Mouse (Mus musculus): Measurements from ENCODE around the gene Fgd2. TPM values are rescaled to one million over a fixed set of nuclear protein-coding genes. Genes with fewer than 3 reads are reported as not detected.

The Fgd2 gene
- total and polyA plus RNA-seq, 2 experiments, result 7.6 to 8.8 TPM

GRCm38 (mm10) chr17:29411821-29412425, 51.2 kb downstream of the Fgd2 start:
- DNase-seq (ENCODE audit: extremely low read depth, low read depth, low spot score), result no peak
- no peak overlapping the region for H3K27ac ChIP-seq (replicated peaks; ENCODE audit: insufficient read depth, low read depth, low read length)
- no peaks in the 10 kb centered on the region for H3K36me3 ChIP-seq (ENCODE audit: control insufficient read depth, insufficient read depth, low read length)
- H3K9ac ChIP-seq (ENCODE audit: low read depth, low read length), result no peak overlapping the region
- peaks cover 28% of the 10 kb centered on the region for H3K4me1 ChIP-seq (ENCODE audit: control insufficient read depth, insufficient read depth, low read length)
- H3K27me3 ChIP-seq (ENCODE audit: control insufficient read depth, insufficient read depth, low read length), result no peaks in the 10 kb centered on the region
- no peak overlapping the region for H3K4me3 ChIP-seq (ENCODE audit: insufficient read depth, low read depth, low read length)
- 82% methylated on average over 8 of the region's 8 CpGs for WGBS
- H3K79me2 ChIP-seq (ENCODE audit: control insufficient read depth, insufficient read depth, low read length), result no peaks in the 10 kb centered on the region
- no peak for TF ChIP-seq POLR2A (IDR thresholded peaks at IDR 0.05; ENCODE audit: extremely low read depth, insufficient read depth, low read length)
- TF ChIP-seq CTCF (IDR thresholded peaks at IDR 0.05; ENCODE audit: low read depth, low read length), result no peak

DNA sequence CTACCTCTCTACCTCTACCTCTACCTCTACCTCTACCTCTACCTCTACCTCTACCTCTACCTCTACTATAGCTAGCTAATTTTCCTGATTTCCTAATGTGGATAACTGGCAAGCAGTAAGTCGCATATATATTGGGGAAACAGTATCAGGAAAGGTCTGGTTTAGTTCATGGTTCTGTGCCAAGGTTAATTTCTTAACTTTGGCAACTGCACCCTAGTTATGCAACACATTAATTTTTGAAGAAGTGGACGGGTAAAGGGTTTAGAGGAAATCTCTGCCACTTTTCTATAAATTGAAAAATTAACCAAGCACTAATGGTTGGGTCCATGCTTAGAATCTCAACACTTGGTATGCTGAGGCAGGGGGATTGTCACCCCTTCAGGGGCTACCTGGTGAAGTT, 53.9 kb downstream of the Fgd2 start:
- Histone ChIP-seq H3K9ac (ENCODE audit: low read depth, low read length) (no peak overlapping the region), H3K4me1 (ENCODE audit: control insufficient read depth, insufficient read depth, low read length) (peaks cover 33% of the 10 kb centered on the region), H3K79me2 (ENCODE audit: control insufficient read depth, insufficient read depth, low read length) (no peaks in the 10 kb centered on the region), H3K36me3 (ENCODE audit: control insufficient read depth, insufficient read depth, low read length) (no peaks in the 10 kb centered on the region), H3K27me3 (ENCODE audit: control insufficient read depth, insufficient read depth, low read length) (no peaks in the 10 kb centered on the region), H3K27ac (replicated peaks; ENCODE audit: insufficient read depth, low read depth, low read length) (peak overlapping the region; percentile 64; the same call in 1 of the 2 replicates), H3K4me3 (ENCODE audit: insufficient read depth, low read depth, low read length) (no peak overlapping the region)
- no peak for TF ChIP-seq CTCF (IDR thresholded peaks at IDR 0.05; ENCODE audit: low read depth, low read length)
- no peak for TF ChIP-seq POLR2A (IDR thresholded peaks at IDR 0.05; ENCODE audit: extremely low read depth, insufficient read depth, low read length)
- peak; percentile 84 for DNase-seq (ENCODE audit: extremely low read depth, low read depth, low spot score)
- WGBS, result 11% methylated on average over 2 of the region's 2 CpGs

GRCm38 (mm10) chr17:29415761-29416662, 55.3 kb downstream of the Fgd2 start:
- H3K27ac ChIP-seq (replicated peaks; ENCODE audit: insufficient read depth, low read depth, low read length), result peak overlapping the region; percentile 72
- peak overlapping the region; percentile 40; the same call in 1 of the 2 replicates for H3K4me3 ChIP-seq (ENCODE audit: insufficient read depth, low read depth, low read length)
- peaks cover 43% of the 10 kb centered on the region for H3K4me1 ChIP-seq (ENCODE audit: control insufficient read depth, insufficient read depth, low read length)
- H3K27me3 ChIP-seq (ENCODE audit: control insufficient read depth, insufficient read depth, low read length), result no peaks in the 10 kb centered on the region
- H3K9ac ChIP-seq (ENCODE audit: low read depth, low read length), result peak overlapping the region; percentile 62
- peak; percentile 91 for DNase-seq (ENCODE audit: extremely low read depth, low read depth, low spot score)
- 12% methylated on average over 31 of the region's 31 CpGs for WGBS
- H3K79me2 ChIP-seq (ENCODE audit: control insufficient read depth, insufficient read depth, low read length), result no peaks in the 10 kb centered on the region
- TF ChIP-seq CTCF (IDR thresholded peaks at IDR 0.05; ENCODE audit: low read depth, low read length) (0 out of 2 replicates have a peak, but pooled peaks have one; percentile 14), POLR2A (IDR thresholded peaks at IDR 0.05; ENCODE audit: extremely low read depth, insufficient read depth, low read length) (no peak)
- H3K36me3 ChIP-seq (ENCODE audit: control insufficient read depth, insufficient read depth, low read length), result no peaks in the 10 kb centered on the region

DNA sequence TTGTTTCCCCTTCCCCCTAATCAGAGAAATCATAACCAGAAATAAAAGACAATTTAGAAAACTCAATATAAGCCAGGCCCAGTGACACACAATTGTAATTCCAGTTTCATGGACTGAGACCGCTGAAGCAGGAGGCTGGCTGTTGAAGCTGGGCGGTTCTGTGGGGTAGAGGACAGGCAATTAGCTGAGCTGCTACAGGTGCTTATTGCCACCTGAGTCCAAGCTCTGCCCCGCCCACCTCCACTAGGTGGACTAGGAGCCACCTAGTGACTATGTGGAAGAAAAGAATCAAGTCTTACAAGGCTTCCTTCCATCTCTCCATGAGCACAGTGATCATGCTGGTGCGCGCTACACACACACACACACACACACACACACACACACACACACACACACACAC, 56.0 kb downstream of the Fgd2 start:
- no peak for DNase-seq (ENCODE audit: extremely low read depth, low read depth, low spot score)
- Histone ChIP-seq H3K27ac (replicated peaks; ENCODE audit: insufficient read depth, low read depth, low read length) (peak overlapping the region; percentile 34), H3K9ac (ENCODE audit: low read depth, low read length) (no peak overlapping the region), H3K36me3 (ENCODE audit: control insufficient read depth, insufficient read depth, low read length) (no peaks in the 10 kb centered on the region), H3K4me3 (ENCODE audit: insufficient read depth, low read depth, low read length) (no peak overlapping the region), H3K79me2 (ENCODE audit: control insufficient read depth, insufficient read depth, low read length) (no peaks in the 10 kb centered on the region), H3K27me3 (ENCODE audit: control insufficient read depth, insufficient read depth, low read length) (no peaks in the 10 kb centered on the region), H3K4me1 (ENCODE audit: control insufficient read depth, insufficient read depth, low read length) (peaks cover 43% of the 10 kb centered on the region)
- TF ChIP-seq CTCF (IDR thresholded peaks at IDR 0.05; ENCODE audit: low read depth, low read length) (0 out of 2 replicates have a peak, but pooled peaks have one; percentile 30), POLR2A (IDR thresholded peaks at IDR 0.05; ENCODE audit: extremely low read depth, insufficient read depth, low read length) (no peak)
- WGBS, result 75% methylated on average over 5 of the region's 5 CpGs

- no peaks in the 10 kb centered on the region for H3K27me3 ChIP-seq (ENCODE audit: control insufficient read depth, insufficient read depth, low read length)
- no peak overlapping the region for H3K4me3 ChIP-seq (ENCODE audit: insufficient read depth, low read depth, low read length)
- H3K4me1 ChIP-seq (ENCODE audit: control insufficient read depth, insufficient read depth, low read length), result peaks cover 40% of the 10 kb centered on the region
- TF ChIP-seq POLR2A (IDR thresholded peaks at IDR 0.05; ENCODE audit: extremely low read depth, insufficient read depth, low read length) (no peak), CTCF (IDR thresholded peaks at IDR 0.05; ENCODE audit: low read depth, low read length) (no peak)
- no peak for DNase-seq (ENCODE audit: extremely low read depth, low read depth, low spot score)
- no peak overlapping the region; the same call in 1 of the 2 replicates for H3K27ac ChIP-seq (replicated peaks; ENCODE audit: insufficient read depth, low read depth, low read length)
- H3K79me2 ChIP-seq (ENCODE audit: control insufficient read depth, insufficient read depth, low read length), result no peaks in the 10 kb centered on the region
- no peaks in the 10 kb centered on the region for H3K36me3 ChIP-seq (ENCODE audit: control insufficient read depth, insufficient read depth, low read length)
- 46% methylated on average over 3 of the region's 3 CpGs for WGBS
- H3K9ac ChIP-seq (ENCODE audit: low read depth, low read length), result no peak overlapping the region
These were observed 58.2 kb downstream of the Fgd2 start for GRCm38 (mm10) chr17:29418758-29419380.

Measured in liver, adult 2 months (tissue).